Mouse (Mus musculus): ENCODE results near the gene Lrrc4c.

- TF ChIP-seq CTCF (IDR thresholded peaks at IDR 0.05; ENCODE audit: low read depth, low read length) (no peak), POLR2A (IDR thresholded peaks at IDR 0.05; ENCODE audit: borderline replicate concordance, low read depth, low read length) (no peak)
Measured at GRCm38 (mm10) chr2:96547171-96547570, 229.2 kb downstream of the Lrrc4c start.

Measured in bone marrow macrophage, adult 2 months (primary cell).